Mouse (Mus musculus) CH12.LX (cell line): ENCODE results near the gene Nup205. TPM values are rescaled to one million over a fixed set of nuclear protein-coding genes. Genes with fewer than 3 reads are reported as not detected.

Source experiments
- DNase-seq: peaks from one replicate; pipeline ENCODE4 v3.0.0-alpha.2; 2013; ENCODE audit errors: extremely low read depth
- H3K27ac ChIP-seq: 2 replicates; pipeline ENCODE4 v1.5.1; 2012; ENCODE audit warnings: low read depth, mild to moderate bottlenecking, control low read depth, moderate library complexity; ENCODE audit not compliant: insufficient read depth
- H3K27me3 ChIP-seq: replicated peaks from 2 replicates; pipeline ENCODE3; 2012; ENCODE audit warnings: inconsistent platforms
- H3K36me3 ChIP-seq, 2 experiments: replicated peaks in 1 of 2; 2 replicates each; pipeline versions ENCODE3 to v1.6.1; 2012; ENCODE audit warnings: inconsistent platforms in 1 of 2, low read length in 1 of 2, mild to moderate bottlenecking in 1 of 2, mixed read lengths in 1 of 2, moderate library complexity in 1 of 2; ENCODE audit not compliant: control insufficient read depth in 1 of 2, insufficient read depth in 1 of 2
- H3K4me1 ChIP-seq, 2 experiments: 2 replicates each; pipeline ENCODE4 v1.6.1; 2012; ENCODE audit warnings: inconsistent platforms in 1 of 2, moderate library complexity in 1 of 2; ENCODE audit not compliant: insufficient read depth in 2 of 2, control insufficient read depth in 1 of 2
- H3K4me2 ChIP-seq: 2 replicates; pipeline ENCODE4 v1.6.1; 2012; ENCODE audit warnings: low read depth, mild to moderate bottlenecking, control low read depth; ENCODE audit not compliant: poor library complexity, insufficient read depth, severe bottlenecking
- H3K4me3 ChIP-seq, 3 experiments: fragments of 150-350 bp in 1 of 3; sonication (generic) in 1 of 3; replicated peaks in 1 of 3; 2 replicates each; pipeline versions ENCODE3 to v1.5.1; 2011 to 2012; ENCODE audit warnings: low read depth in 2 of 3, low read length in 2 of 3, mild to moderate bottlenecking in 2 of 3, moderate library complexity in 2 of 3, control low read depth in 1 of 3, improper control_type of control experiment in 1 of 3, inconsistent platforms in 1 of 3, mixed read lengths in 1 of 3; ENCODE audit not compliant: poor library complexity in 1 of 3
- H3K79me2 ChIP-seq: replicated peaks from 2 replicates; pipeline ENCODE4 v1.6.1; 2012; ENCODE audit warnings: mild to moderate bottlenecking, moderate library complexity; ENCODE audit not compliant: control insufficient read depth, poor library complexity, insufficient read depth, severe bottlenecking; ENCODE audit errors: extremely low read depth
- H3K9ac ChIP-seq: 2 replicates; pipeline ENCODE4 v1.6.1; 2012; ENCODE audit warnings: low read depth, mild to moderate bottlenecking, control low read depth, moderate library complexity; ENCODE audit not compliant: insufficient read depth
- H3K9me3 ChIP-seq: replicated peaks from 2 replicates; pipeline ENCODE3; 2012; ENCODE audit warnings: low read length, inconsistent platforms, mixed read lengths
- CHD1 ChIP-seq: IDR thresholded peaks from 2 replicates; pipeline ENCODE4 v1.6.1; 2012; ENCODE audit warnings: low read depth, low read length, improper control_type of control experiment, inconsistent platforms
- E2F4 ChIP-seq: IDR thresholded peaks from 2 replicates; pipeline ENCODE4 v1.6.1; 2011; ENCODE audit warnings: low read depth, low read length, improper control_type of control experiment; ENCODE audit not compliant: insufficient replicate concordance
- ELF1 ChIP-seq: IDR thresholded peaks from 2 replicates; pipeline ENCODE4 v1.6.1; 2014; ENCODE audit warnings: low read depth, mild to moderate bottlenecking, inconsistent platforms, low read length, improper control_type of control experiment
- EP300 ChIP-seq: IDR thresholded peaks from 2 replicates; pipeline ENCODE4 v1.6.1; 2011; ENCODE audit warnings: low read length, improper control_type of control experiment
- ETS1 ChIP-seq: conservative IDR thresholded peaks from 2 replicates; pipeline ENCODE4 v1.6.1; 2012; ENCODE audit warnings: low read depth, mild to moderate bottlenecking, inconsistent platforms, low read length, improper control_type of control experiment, moderate library complexity
- GABPA ChIP-seq: IDR thresholded peaks from 2 replicates; pipeline ENCODE4 v1.6.1; 2012; ENCODE audit warnings: low read depth, low read length, improper control_type of control experiment, inconsistent platforms; ENCODE audit not compliant: insufficient replicate concordance
- HCFC1 ChIP-seq: IDR thresholded peaks from 2 replicates; pipeline ENCODE4 v1.6.1; 2012; ENCODE audit warnings: low read depth, mild to moderate bottlenecking, inconsistent platforms, low read length, improper control_type of control experiment
- JUN ChIP-seq: IDR thresholded peaks from 2 replicates; pipeline ENCODE4 v1.6.1; 2011; ENCODE audit warnings: low read depth, mild to moderate bottlenecking, low read length, improper control_type of control experiment, moderate library complexity; ENCODE audit not compliant: insufficient read depth
- KAT2A ChIP-seq: IDR thresholded peaks from 2 replicates; pipeline ENCODE4 v1.6.1; 2012; ENCODE audit warnings: low read length, improper control_type of control experiment, inconsistent platforms; ENCODE audit not compliant: insufficient replicate concordance
- MAX ChIP-seq: IDR thresholded peaks from 2 replicates; pipeline ENCODE4 v1.6.1; 2011; ENCODE audit warnings: low read length, improper control_type of control experiment
- MAZ ChIP-seq: IDR thresholded peaks from 2 replicates; pipeline ENCODE4 v1.6.1; 2012; ENCODE audit warnings: low read depth, mild to moderate bottlenecking, inconsistent platforms, low read length, improper control_type of control experiment, moderate library complexity
- MYC ChIP-seq: IDR thresholded peaks from 2 replicates; pipeline ENCODE4 v1.6.1; 2011; ENCODE audit warnings: low read depth, mild to moderate bottlenecking, improper control_type of control experiment, low read length
- PAX5 ChIP-seq: IDR thresholded peaks from 2 replicates; pipeline ENCODE4 v1.6.1; 2012; ENCODE audit warnings: low read length, inconsistent platforms, mixed read lengths
- POLR2AphosphoS2 ChIP-seq: IDR thresholded peaks from 2 replicates; pipeline ENCODE4 v1.6.1; 2011; ENCODE audit warnings: low read depth, low read length, improper control_type of control experiment
- RAD21 ChIP-seq: IDR thresholded peaks from 2 replicates; pipeline ENCODE4 v1.6.1; 2011; ENCODE audit warnings: low read depth, mild to moderate bottlenecking, low read length, improper control_type of control experiment, moderate library complexity
- SIN3A ChIP-seq: IDR thresholded peaks from 2 replicates; pipeline ENCODE4 v1.6.1; 2012; ENCODE audit warnings: low read length, improper control_type of control experiment, inconsistent platforms
- UBTF ChIP-seq: IDR thresholded peaks from 2 replicates; pipeline ENCODE4 v1.6.1; 2012; ENCODE audit warnings: low read depth, mild to moderate bottlenecking, inconsistent platforms, low read length, improper control_type of control experiment, moderate library complexity
- USF2 ChIP-seq: conservative IDR thresholded peaks from 2 replicates; pipeline ENCODE4 v1.6.1; 2011; ENCODE audit warnings: low read depth, low read length, improper control_type of control experiment
- ZNF384 ChIP-seq: IDR thresholded peaks from 2 replicates; pipeline ENCODE4 v1.6.1; 2012; ENCODE audit warnings: low read depth, low read length, improper control_type of control experiment, inconsistent platforms
- dilution Hi-C: fragments of 300-500 bp; cut with MboI; formaldehyde crosslinking; loops from 2 replicates; pipeline ENCODE4 v1.14.3; 2020; ENCODE audit warnings: low sequenced_read_pairs; ENCODE audit not compliant: extremely low pct_unique_long_range_greater_than_20kb, extremely low pct_ligation_motif_present
- in situ Hi-C: fragments of 300-500 bp; cut with MboI; formaldehyde crosslinking; loops from 3 replicates; pipeline ENCODE4 v1.14.3; 2019; ENCODE audit warnings: low sequenced_read_pairs, low pct_ligation_motif_present, low pct_unique_long_range_greater_than_20kb, mixed read lengths
- polyA plus RNA-seq: library from polyadenylated mRNA; unstranded; fragments of >175 nt; gene quantifications from 2 replicates; pipeline ENCODE4 v1.2.1, GENCODE M21; 2012; ENCODE audit warnings: low read depth; ENCODE audit not compliant: insufficient read length
- total RNA-seq, 2 experiments: library from RNA; depleted of rRNA; stranded (reverse); fragments of 300-350 nt in 1 of 2; fragments of >200 nt in 1 of 2; gene quantifications; 2 replicates each; pipeline ENCODE4 v1.2.3; 2012 to 2014

Gene Nup205
- total and polyA plus RNA-seq, 3 experiments = 82.0 to 121 (median 108) TPM

DNA sequence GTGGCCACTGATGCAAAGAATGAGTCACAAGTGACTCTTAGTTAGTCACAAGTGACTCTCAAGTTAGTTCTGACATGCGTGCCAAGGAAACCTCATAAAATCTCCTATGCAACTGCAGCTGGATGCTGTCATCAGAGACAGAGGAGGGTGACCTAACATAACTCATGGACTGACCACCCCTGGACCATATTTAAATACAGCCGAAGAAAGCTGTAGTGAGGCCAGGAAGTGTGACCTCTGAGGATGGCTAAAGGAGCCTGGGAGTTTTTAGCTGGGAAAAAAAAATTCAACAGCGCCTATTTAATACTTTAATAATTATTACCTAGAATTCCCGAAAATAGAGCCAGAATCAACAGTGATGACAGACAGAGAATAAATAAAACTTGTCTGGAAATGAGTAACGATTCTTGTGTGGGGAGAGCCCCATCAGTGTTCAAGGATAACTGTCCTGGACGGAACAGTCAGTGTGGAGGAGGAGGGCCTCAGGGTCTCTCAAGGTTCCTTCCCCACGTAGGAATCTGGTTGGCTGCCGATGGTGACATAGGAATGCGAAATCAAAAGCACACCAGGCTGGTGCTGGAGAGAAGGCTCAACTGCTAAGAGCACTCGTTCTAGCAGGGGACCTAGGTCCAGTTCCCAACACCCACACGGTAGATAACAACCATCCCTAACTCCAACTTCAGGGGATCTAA, 96.3 kb downstream of the Nup205 start:
- dilution Hi-C loops = no loop called here
- no peak for DNase-seq
- H3K9ac ChIP-seq = no peak overlapping the region
- no peaks in the 10 kb centered on the region for H3K4me1 ChIP-seq
- no peaks in the 10 kb centered on the region for H3K36me3 ChIP-seq
- no peak overlapping the region for H3K4me3 ChIP-seq
- H3K27ac ChIP-seq = no peak overlapping the region
- in situ Hi-C loops = no loop called here
- no peaks in the 10 kb centered on the region for H3K79me2 ChIP-seq
- H3K27me3 ChIP-seq = no peaks in the 10 kb centered on the region
- TF ChIP-seq EP300 = no peak
- no peak for TF ChIP-seq UBTF
- TF ChIP-seq ETS1 = no peak
- no peak for TF ChIP-seq JUN
- TF ChIP-seq MAZ = no peak
- no peak for TF ChIP-seq ELF1
- no peak for TF ChIP-seq KAT2A
- TF ChIP-seq GABPA = no peak
- TF ChIP-seq CHD1 = no peak
- TF ChIP-seq ZNF384 = no peak
- TF ChIP-seq HCFC1 = no peak
- TF ChIP-seq POLR2AphosphoS2 = no peak
- TF ChIP-seq E2F4 = no peak
- no peaks in the 10 kb centered on the region for H3K9me3 ChIP-seq
- H3K4me2 ChIP-seq = no peak overlapping the region

DNA sequence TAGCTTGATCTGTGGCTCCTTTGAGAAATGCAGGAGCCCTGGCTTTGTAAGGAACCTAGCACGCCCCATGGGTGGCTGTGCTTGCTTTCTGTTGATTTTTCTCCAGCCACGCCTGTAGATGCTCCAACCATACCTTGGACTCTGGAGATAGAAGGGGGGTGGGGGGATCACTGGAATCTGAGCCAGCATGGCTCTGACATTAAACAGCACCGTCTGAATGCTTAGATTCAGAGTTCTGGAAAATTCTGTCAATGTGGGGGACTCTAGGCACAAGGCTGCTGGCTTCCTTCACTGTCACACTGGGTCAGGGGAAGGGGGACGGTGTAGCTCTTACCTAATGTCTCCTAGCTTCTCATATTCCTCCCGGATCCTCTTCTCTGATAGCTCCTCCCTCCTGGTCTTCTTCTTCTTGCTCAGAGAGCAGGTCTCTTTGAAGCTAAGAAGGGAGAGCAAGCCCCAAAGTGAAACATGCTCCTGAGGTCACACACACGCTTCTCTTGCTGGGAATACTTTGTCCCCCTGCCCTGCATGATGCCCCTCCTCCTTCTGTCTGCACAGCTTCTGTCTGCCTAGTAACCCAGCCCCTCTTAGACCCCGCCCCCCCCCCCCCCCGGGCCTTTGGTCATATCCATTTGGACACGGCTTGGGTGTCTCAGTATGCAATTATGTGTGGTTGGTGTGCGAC, 100.8 kb downstream of the Nup205 start:
- Histone ChIP-seq H3K9me3 (no peaks in the 10 kb centered on the region), H3K27me3 (no peaks in the 10 kb centered on the region), H3K9ac (no peak overlapping the region), H3K4me1 (no peaks in the 10 kb centered on the region), H3K4me3 (no peak overlapping the region), H3K4me2 (no peak overlapping the region), H3K36me3 (no peaks in the 10 kb centered on the region), H3K79me2 (no peaks in the 10 kb centered on the region), H3K27ac (no peak overlapping the region)
- in situ Hi-C loops = no loop called here
- dilution Hi-C loops = no loop called here
- DNase-seq = no peak
- TF ChIP-seq RAD21 (no peak), MYC (no peak), USF2 (no peak), SIN3A (no peak), ELF1 (no peak), MAX (no peak), PAX5 (no peak), POLR2AphosphoS2 (no peak), E2F4 (no peak)
